Mouse (Mus musculus) frontal cortex, postnatal 10 days (tissue): ENCODE results near the gene Ppp6r3.
A peak's percentile ranks its signal among the peaks of the same experiment; 100 is the strongest.

Experiments
- DNase-seq, 2 experiments: peaks; one replicate each; pipeline ENCODE4 v3.0.0; 2022; ENCODE audit warnings: low spot score in 2 of 2, mixed read lengths in 1 of 2

The Ppp6r3 gene

GRCm38 (mm10) chr19:3431969-3432368 is 143.6 kb downstream of the Ppp6r3 start:
- DNase-seq: no peak

GRCm38 (mm10) chr19:3431066-3431465 is 144.5 kb downstream of the Ppp6r3 start:
- no peak for DNase-seq

- no peak for DNase-seq
Measured at GRCm38 (mm10) chr19:3429156-3429816, 146.3 kb downstream of the Ppp6r3 start.

- DNase-seq: no peak
Measured at GRCm38 (mm10) chr19:3428057-3428830, 147.3 kb downstream of the Ppp6r3 start.

GRCm38 (mm10) chr19:3424214-3424613 is 151.3 kb downstream of the Ppp6r3 start:
- DNase-seq: no peak

GRCm38 (mm10) chr19:3422981-3423380 is 152.6 kb downstream of the Ppp6r3 start:
- DNase-seq: no peak

- no peak for DNase-seq
Measured at GRCm38 (mm10) chr19:3422488-3422887, 153.1 kb downstream of the Ppp6r3 start.

GRCm38 (mm10) chr19:3419251-3419650 is 156.3 kb downstream of the Ppp6r3 start:
- peak in 1 of 2 experiments; percentile 23 for DNase-seq

GRCm38 (mm10) chr19:3414268-3414733 is 161.2 kb downstream of the Ppp6r3 start, which contains the start of gene Gal:
Gene Gal (minus strand): TSS chr19:3414544.
- no peak for DNase-seq

- DNase-seq: no peak
Measured at GRCm38 (mm10) chr19:3405531-3406281, 169.8 kb downstream of the Ppp6r3 start.
